Mouse (Mus musculus): ENCODE data around the gene Obp2a.
"Not testable (repeated sequence)": the region's sequence is repeated elsewhere in the genome, so short reads cannot be mapped to it uniquely, and the experiment has no call there.

Gene Obp2a

GRCm38 (mm10) chr2:25699743-25700142 is at the start of gene Obp2a:
Gene Obp2a, plus strand, starts transcription at chr2:25700043.
- not testable (repeated sequence) for DNase-seq (ENCODE audit: low read depth, low spot score)

- no peak for DNase-seq (ENCODE audit: low read depth, low spot score)
These were observed 46.9 kb upstream of the Obp2a start, which contains the start of gene Lcn8 for GRCm38 (mm10) chr2:25652902-25653301. Gene Lcn8, plus strand, starts transcription at chr2:25653120.

- DNase-seq (ENCODE audit: low read depth, low spot score), result no peak
These were observed 45.3 kb upstream of the Obp2a start for GRCm38 (mm10) chr2:25654502-25654901.

- no peak for DNase-seq (ENCODE audit: low read depth, low spot score)
These were observed 43.2 kb upstream of the Obp2a start for GRCm38 (mm10) chr2:25656691-25657090.

GRCm38 (mm10) chr2:25657246-25657645 is 42.6 kb upstream of the Obp2a start:
- DNase-seq (ENCODE audit: low read depth, low spot score), result no peak

- no peak for DNase-seq (ENCODE audit: low read depth, low spot score)
These were observed 42.2 kb upstream of the Obp2a start, which contains the start of gene Lcn5 for GRCm38 (mm10) chr2:25657652-25658051. Gene Lcn5, plus strand, starts transcription at chr2:25657952.

GRCm38 (mm10) chr2:25660279-25660678 is 39.6 kb upstream of the Obp2a start:
- DNase-seq (ENCODE audit: low read depth, low spot score), result no peak

GRCm38 (mm10) chr2:25661245-25661970 is 38.4 kb upstream of the Obp2a start:
- no peak for DNase-seq (ENCODE audit: low read depth, low spot score)

- peak; percentile 37 for DNase-seq (ENCODE audit: low read depth, low spot score)
These were observed 36.3 kb upstream of the Obp2a start for GRCm38 (mm10) chr2:25663511-25663910.

- DNase-seq (ENCODE audit: low read depth, low spot score), result no peak
These were observed 35.7 kb upstream of the Obp2a start for GRCm38 (mm10) chr2:25664125-25664524.

GRCm38 (mm10) chr2:25666516-25666915 is 33.3 kb upstream of the Obp2a start:
- DNase-seq (ENCODE audit: low read depth, low spot score), result no peak

GRCm38 (mm10) chr2:25676486-25676885 is 23.4 kb upstream of the Obp2a start, which contains the start of gene Lcn6:
Gene Lcn6, plus strand, starts transcription at chr2:25676786.
- DNase-seq (ENCODE audit: low read depth, low spot score), result no peak

GRCm38 (mm10) chr2:25679559-25679958 is 20.3 kb upstream of the Obp2a start:
- DNase-seq (ENCODE audit: low read depth, low spot score), result no peak

GRCm38 (mm10) chr2:25682426-25682825 is 17.4 kb upstream of the Obp2a start, which contains the start of gene Lcn10:
Gene Lcn10, plus strand, starts transcription at chr2:25682726.
- DNase-seq (ENCODE audit: low read depth, low spot score), result no peak

GRCm38 (mm10) chr2:25686941-25687340 is 12.9 kb upstream of the Obp2a start:
- peak; percentile 38 for DNase-seq (ENCODE audit: low read depth, low spot score)

- peak; percentile 90 for DNase-seq (ENCODE audit: low read depth, low spot score)
These were observed 5.2 kb upstream of the Obp2a start for GRCm38 (mm10) chr2:25694605-25695004.

- no peak for DNase-seq (ENCODE audit: low read depth, low spot score)
These were observed 2.9 kb upstream of the Obp2a start for GRCm38 (mm10) chr2:25696951-25697350.

- no peak for DNase-seq (ENCODE audit: low read depth, low spot score)
These were observed 1.1 kb upstream of the Obp2a start for GRCm38 (mm10) chr2:25698696-25699095.

- DNase-seq (ENCODE audit: low read depth, low spot score), result no peak
These were observed 1.2 kb downstream of the Obp2a start for GRCm38 (mm10) chr2:25701001-25701400.

GRCm38 (mm10) chr2:25703706-25704105 is 3.9 kb downstream of the Obp2a start:
- DNase-seq (ENCODE audit: low read depth, low spot score), result no peak

- peak; percentile 91 for DNase-seq (ENCODE audit: low read depth, low spot score)
These were observed 7.0 kb downstream of the Obp2a start, which contains the start of gene Bmyc for GRCm38 (mm10) chr2:25706643-25707481. Gene Bmyc, plus strand, starts transcription at chr2:25706739.

GRCm38 (mm10) chr2:25708121-25708520 is 8.3 kb downstream of the Obp2a start:
- peak; percentile 59 for DNase-seq (ENCODE audit: low read depth, low spot score)
